Mouse (Mus musculus) myocyte (in vitro differentiated cells): ENCODE measurements at regions not wholly inside any gene's neighbourhood (a gene's known extent, or its start where the extent isn't known, plus 50 kb on each side); places are given as distances from the start of the nearest gene placed in this dataset.

Source experiments
- H3K27me3 ChIP-seq: one replicate; pipeline ENCODE4 v1.6.1; 2011; ENCODE audit not compliant: control insufficient read depth, insufficient read depth, insufficient read length
- H3K36me3 ChIP-seq: one replicate; pipeline ENCODE4 v1.6.1; 2011; ENCODE audit not compliant: control insufficient read depth, insufficient read depth
- H3K4me2 ChIP-seq: one replicate; pipeline ENCODE4 v1.6.1; 2011; ENCODE audit warnings: low read depth, control low read depth
- H3K4me3 ChIP-seq: one replicate; pipeline ENCODE4 v1.5.1; 2011; ENCODE audit warnings: mild to moderate bottlenecking, control low read depth, moderate library complexity
- H3K79me2 ChIP-seq: one replicate; pipeline ENCODE4 v1.6.1; 2011; ENCODE audit not compliant: control insufficient read depth, insufficient read depth
- H3ac ChIP-seq: one replicate; pipeline ENCODE4 v1.6.1; 2011; ENCODE audit not compliant: control insufficient read depth, insufficient read length
- CEBPB ChIP-seq: IDR thresholded peaks from 2 replicates; pipeline ENCODE4 v1.6.1; 2011; ENCODE audit warnings: mild to moderate bottlenecking, moderate library complexity; ENCODE audit not compliant: poor library complexity, insufficient read depth, severe bottlenecking
- E2F4 ChIP-seq: IDR thresholded peaks from one replicate; pipeline ENCODE4 v1.6.1; 2011; ENCODE audit warnings: mild to moderate bottlenecking, control low read depth, moderate library complexity; ENCODE audit not compliant: insufficient read depth
- MAX ChIP-seq: IDR thresholded peaks from one replicate; pipeline ENCODE4 v1.6.1; 2011; ENCODE audit warnings: low read depth, mild to moderate bottlenecking, control low read depth
- MYOD1 ChIP-seq, 3 experiments: IDR thresholded peaks; one replicate each; pipeline ENCODE4 v1.6.1; 2011; ENCODE audit warnings: control low read depth in 2 of 3, low read depth in 2 of 3, mild to moderate bottlenecking in 2 of 3, moderate library complexity in 1 of 3; ENCODE audit not compliant: insufficient read length in 2 of 3, control insufficient read depth in 1 of 3
- MYOG ChIP-seq, 3 experiments: IDR thresholded peaks; one replicate each; pipeline ENCODE4 v1.6.1; 2011; ENCODE audit warnings: control low read depth in 2 of 3, low read depth in 2 of 3, mild to moderate bottlenecking in 2 of 3; ENCODE audit not compliant: insufficient read length in 2 of 3, control insufficient read depth in 1 of 3, insufficient read depth in 1 of 3
- POLR2A ChIP-seq: IDR thresholded peaks from one replicate; pipeline ENCODE4 v1.6.1; 2011; ENCODE audit warnings: low read depth, mild to moderate bottlenecking, control low read depth, moderate library complexity; ENCODE audit not compliant: insufficient read length
- POLR2AphosphoS2 ChIP-seq: IDR thresholded peaks from one replicate; pipeline ENCODE4 v1.6.1; 2011; ENCODE audit warnings: low read depth, control low read depth; ENCODE audit not compliant: insufficient read length
- REST ChIP-seq: IDR thresholded peaks from one replicate; pipeline ENCODE4 v1.6.1; 2011; ENCODE audit warnings: mild to moderate bottlenecking, control low read depth, moderate library complexity; ENCODE audit not compliant: insufficient read depth, insufficient read length
- SRF ChIP-seq: IDR thresholded peaks from one replicate; pipeline ENCODE4 v1.6.1; 2011; ENCODE audit warnings: low read depth; ENCODE audit not compliant: control insufficient read depth, insufficient read length
- TCF12 ChIP-seq: IDR thresholded peaks from one replicate; pipeline ENCODE4 v1.6.1; 2011; ENCODE audit warnings: mild to moderate bottlenecking, control low read depth; ENCODE audit not compliant: poor library complexity, insufficient read depth, severe bottlenecking
- TCF3 ChIP-seq: IDR thresholded peaks from one replicate; pipeline ENCODE4 v1.6.1; 2011; ENCODE audit warnings: low read depth, control low read depth; ENCODE audit not compliant: insufficient read length
- USF1 ChIP-seq: IDR thresholded peaks from one replicate; pipeline ENCODE4 v1.6.1; 2011; ENCODE audit warnings: low read depth, mild to moderate bottlenecking, control low read depth, moderate library complexity

DNA sequence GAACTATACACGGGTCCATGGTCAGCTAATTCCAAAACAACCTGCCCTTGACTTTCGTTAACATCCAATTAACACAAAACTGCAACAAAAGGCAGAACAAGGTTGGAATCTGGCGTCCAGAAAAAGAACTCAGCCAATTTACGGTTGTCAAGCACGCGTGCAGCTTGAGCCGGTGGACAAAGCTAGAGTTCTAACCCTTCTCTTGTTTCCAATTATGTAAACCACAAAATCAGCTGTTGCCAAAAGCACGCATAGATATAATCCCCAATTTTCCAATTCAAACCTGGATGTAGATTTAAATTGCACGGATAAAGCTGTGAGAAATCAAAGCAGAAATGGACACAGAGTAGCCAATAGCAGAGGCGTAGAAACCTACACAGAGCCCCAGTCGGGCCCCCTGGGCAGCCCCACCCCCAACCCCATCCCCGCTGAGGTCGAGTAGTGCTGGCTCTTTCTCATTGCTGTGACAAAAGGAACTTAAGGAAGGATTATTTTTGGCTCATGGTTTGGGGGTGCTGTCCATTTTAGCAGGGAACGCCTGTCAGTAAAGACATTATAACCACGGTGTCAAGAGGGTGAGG lies 149.0 kb upstream of the Jarid2 start:
- Histone ChIP-seq H3K27me3 (no peaks in the 10 kb centered on the region), H3K36me3 (no peaks in the 10 kb centered on the region), H3K4me2 (no peak overlapping the region), H3K79me2 (no peaks in the 10 kb centered on the region), H3K4me3 (no peak overlapping the region), H3ac (no peak overlapping the region)
- no peak for TF ChIP-seq POLR2AphosphoS2
- no peak for TF ChIP-seq MYOG (IDR thresholded peaks at IDR 0.05; ENCODE audit: control insufficient read depth in 1 of 3, insufficient read depth in 1 of 3, insufficient read length in 2 of 3, low read depth in 2 of 3)

DNA sequence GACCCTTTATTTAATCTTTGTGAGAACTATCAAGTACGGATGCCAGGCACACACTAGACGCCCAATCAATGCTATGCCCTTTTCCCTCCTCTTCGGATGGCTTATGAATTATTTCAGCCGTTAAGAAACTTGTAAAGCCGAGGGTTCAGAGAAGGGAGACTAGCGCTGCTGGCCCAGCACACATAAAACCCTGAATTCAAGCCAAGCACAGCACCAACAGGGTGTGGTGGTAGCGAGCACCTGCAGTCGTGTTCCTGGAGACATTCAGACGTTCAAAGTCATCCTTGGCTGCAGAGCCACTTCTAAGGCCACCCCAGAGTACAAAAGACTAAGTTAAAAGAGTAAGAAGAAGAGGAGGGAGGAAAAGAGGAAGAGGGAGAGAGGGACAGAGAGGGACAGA lies 148.5 kb upstream of the Jarid2 start:
- H3K4me3 ChIP-seq = no peak overlapping the region
- no peaks in the 10 kb centered on the region for H3K27me3 ChIP-seq
- H3ac ChIP-seq = no peak overlapping the region
- H3K36me3 ChIP-seq = no peaks in the 10 kb centered on the region
- H3K79me2 ChIP-seq = no peaks in the 10 kb centered on the region
- TF ChIP-seq SRF (no peak), USF1 (no peak), MYOD1 (IDR thresholded peaks at IDR 0.05; ENCODE audit: control insufficient read depth in 1 of 3, insufficient read length in 2 of 3, low read depth in 2 of 3) (no peak), POLR2A (no peak), TCF3 (no peak), POLR2AphosphoS2 (no peak)
- no peak overlapping the region for H3K4me2 ChIP-seq

DNA sequence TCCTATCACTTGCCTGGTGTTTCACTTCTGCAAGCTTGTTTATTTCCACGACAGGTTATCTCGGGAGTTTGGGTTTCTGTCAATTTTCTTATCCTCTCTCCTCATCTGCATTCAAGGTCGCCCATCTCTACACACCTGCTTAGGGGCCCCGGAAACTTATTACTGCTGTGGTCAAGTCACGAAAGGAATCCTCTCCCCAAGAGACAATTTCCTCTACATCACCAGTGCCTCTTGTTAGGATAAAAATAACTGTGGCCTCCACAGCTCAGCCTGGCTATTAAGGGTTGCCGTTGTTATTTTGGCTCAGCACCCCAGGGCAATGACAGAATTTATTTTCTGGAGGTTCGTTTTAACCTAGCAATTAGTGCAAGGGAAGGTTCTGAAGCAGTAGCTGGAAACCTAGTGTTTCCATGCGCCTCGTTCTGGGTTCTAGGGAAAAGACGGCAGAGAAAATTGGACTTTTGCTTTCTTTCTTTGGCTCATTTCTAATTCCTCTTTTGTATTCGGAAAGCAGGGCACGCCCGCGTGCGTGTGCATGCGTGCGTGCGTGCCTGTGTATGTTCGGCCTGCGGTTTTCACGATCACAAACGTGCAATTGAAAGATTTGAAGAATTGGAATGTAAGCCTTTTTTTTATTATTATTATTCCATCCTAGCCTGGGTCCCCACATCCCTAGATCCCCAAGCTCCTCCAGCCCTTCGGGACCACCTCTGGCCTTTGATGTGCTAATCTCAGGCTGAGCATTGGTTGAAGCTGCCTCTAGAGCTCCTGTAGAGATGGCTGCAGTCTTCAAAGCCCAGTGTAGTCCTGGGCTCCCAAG lies 147.1 kb upstream of the Jarid2 start:
- TF ChIP-seq TCF12 (no peak), POLR2A (no peak), CEBPB (no peak), POLR2AphosphoS2 (no peak), MYOD1 (IDR thresholded peaks at IDR 0.05; ENCODE audit: control insufficient read depth in 1 of 3, insufficient read length in 2 of 3, low read depth in 2 of 3) (no peak), MYOG (IDR thresholded peaks at IDR 0.05; ENCODE audit: control insufficient read depth in 1 of 3, insufficient read depth in 1 of 3, insufficient read length in 2 of 3, low read depth in 2 of 3) (no peak), MAX (no peak), REST (no peak), USF1 (no peak), SRF (no peak)
- Histone ChIP-seq H3K36me3 (no peaks in the 10 kb centered on the region), H3K79me2 (no peaks in the 10 kb centered on the region), H3K27me3 (no peaks in the 10 kb centered on the region), H3K4me2 (no peak overlapping the region), H3K4me3 (no peak overlapping the region), H3ac (no peak overlapping the region)

DNA sequence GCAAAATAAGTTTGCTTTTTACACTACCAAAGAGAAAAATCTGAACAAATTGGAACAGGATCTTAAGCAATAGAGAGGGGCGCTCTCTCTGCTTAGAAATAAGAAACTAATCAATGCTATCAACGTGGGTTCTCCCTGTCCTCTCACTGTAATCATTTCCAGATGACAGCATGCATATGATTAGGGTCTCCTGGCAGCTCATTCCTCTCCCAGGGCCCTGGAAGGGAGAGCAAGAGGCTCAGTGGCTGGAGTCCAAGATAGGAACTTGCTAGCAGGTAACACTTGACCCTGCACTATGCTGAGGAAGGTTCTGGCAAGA lies 146.5 kb upstream of the Jarid2 start:
- H3K4me2 ChIP-seq = no peak overlapping the region
- H3K4me3 ChIP-seq = no peak overlapping the region
- no peaks in the 10 kb centered on the region for H3K27me3 ChIP-seq
- H3K79me2 ChIP-seq = no peaks in the 10 kb centered on the region
- no peak overlapping the region for H3ac ChIP-seq
- TF ChIP-seq CEBPB (no peak), MYOD1 (IDR thresholded peaks at IDR 0.05; ENCODE audit: control insufficient read depth in 1 of 3, insufficient read length in 2 of 3, low read depth in 2 of 3) (no peak), TCF3 (no peak), SRF (no peak), POLR2A (no peak), REST (no peak), POLR2AphosphoS2 (no peak), MAX (no peak), USF1 (no peak), E2F4 (no peak), TCF12 (no peak), MYOG (IDR thresholded peaks at IDR 0.05; ENCODE audit: control insufficient read depth in 1 of 3, insufficient read depth in 1 of 3, insufficient read length in 2 of 3, low read depth in 2 of 3) (no peak)
- no peaks in the 10 kb centered on the region for H3K36me3 ChIP-seq

DNA sequence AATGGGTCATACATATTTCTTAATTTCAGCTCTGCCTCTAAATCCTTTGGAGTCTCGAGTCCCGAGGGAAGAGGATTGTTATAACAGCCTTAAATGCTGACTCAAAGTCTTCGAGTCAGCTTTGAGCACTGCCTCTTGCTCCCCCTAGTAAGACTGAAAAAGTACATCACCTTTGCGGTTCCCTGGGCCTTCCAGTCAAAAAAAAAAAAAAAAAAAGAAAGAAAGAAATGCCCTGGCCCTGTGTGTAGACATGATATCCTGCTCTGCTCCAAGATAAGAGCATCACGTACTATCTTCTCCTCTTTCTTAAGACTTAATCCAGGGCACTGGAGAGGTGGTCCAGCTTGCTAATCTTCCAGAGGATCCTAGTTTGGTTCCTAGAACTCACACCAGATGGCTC lies 145.7 kb upstream of the Jarid2 start:
- no peak for TF ChIP-seq TCF12
- no peak for TF ChIP-seq CEBPB
- no peak for TF ChIP-seq MYOG (IDR thresholded peaks at IDR 0.05; ENCODE audit: control insufficient read depth in 1 of 3, insufficient read depth in 1 of 3, insufficient read length in 2 of 3, low read depth in 2 of 3)
- no peak for TF ChIP-seq USF1
- no peak for TF ChIP-seq E2F4
- no peak for TF ChIP-seq POLR2A
- TF ChIP-seq TCF3 = no peak

More for the DNA sequence above, 145.7 kb upstream of the Jarid2 start:
- no peaks in the 10 kb centered on the region for H3K79me2 ChIP-seq
- H3K4me2 ChIP-seq = no peak overlapping the region
- H3K27me3 ChIP-seq = no peaks in the 10 kb centered on the region
- H3K36me3 ChIP-seq = no peaks in the 10 kb centered on the region
- H3ac ChIP-seq = no peak overlapping the region
- H3K4me3 ChIP-seq = no peak overlapping the region
